Mouse (Mus musculus) hindbrain, postnatal 0 days (tissue): ENCODE measurements around the gene Gpc5. TPM values are rescaled to one million over a fixed set of nuclear protein-coding genes. Genes with fewer than 3 reads are reported as not detected.

Experiments used
- ATAC-seq: fragments of 200-750 bp; cut with Nextera tagmentation; 2 replicates; pipeline ENCODE4 v1.8.0; 2017; ENCODE audit warnings: mild to moderate bottlenecking, moderate TSS enrichment, moderate library complexity
- DNase-seq: peaks from one replicate; pipeline ENCODE4 v3.0.0-alpha.2; 2015; ENCODE audit warnings: low spot score
- H3K27ac ChIP-seq: fragments of 300-500 bp; sonication (generic); 2 replicates; pipeline ENCODE4 v1.5.1; 2014; ENCODE audit warnings: mild to moderate bottlenecking
- H3K27me3 ChIP-seq: fragments of 300-500 bp; sonication (generic); 2 replicates; pipeline ENCODE4 v1.6.1; 2014; ENCODE audit warnings: low read length, mixed read lengths; ENCODE audit not compliant: insufficient read depth
- H3K36me3 ChIP-seq: fragments of 300-500 bp; sonication (generic); 2 replicates; pipeline ENCODE4 v1.6.1; 2014; ENCODE audit warnings: low read length, mixed read lengths; ENCODE audit not compliant: insufficient read depth
- H3K4me1 ChIP-seq: fragments of 300-500 bp; sonication (generic); 2 replicates; pipeline ENCODE4 v1.6.1; 2014; ENCODE audit warnings: antibody characterized with exemption, low read length, mixed read lengths; ENCODE audit not compliant: insufficient read depth
- H3K4me2 ChIP-seq: fragments of 300-500 bp; sonication (generic); 2 replicates; pipeline ENCODE4 v1.6.1; 2014; ENCODE audit warnings: low read depth, mild to moderate bottlenecking, low read length, moderate library complexity, mixed read lengths
- H3K4me3 ChIP-seq: fragments of 300-500 bp; sonication (generic); 2 replicates; pipeline ENCODE4 v1.5.1; 2014; ENCODE audit warnings: low read length
- H3K9ac ChIP-seq: fragments of 300-500 bp; sonication (generic); replicated peaks from 2 replicates; pipeline ENCODE4 v1.6.1; 2014; ENCODE audit warnings: mild to moderate bottlenecking, low read length, moderate library complexity, mixed read lengths
- H3K9me3 ChIP-seq: fragments of 300-500 bp; sonication (generic); 2 replicates; pipeline ENCODE4 v1.6.1; 2016; ENCODE audit warnings: low read length, mixed read lengths
- CTCF ChIP-seq: IDR thresholded peaks from 2 replicates; pipeline ENCODE4 v1.5.1; 2016; ENCODE audit warnings: antibody characterized with exemption, control low read depth, low read depth
- WGBS: fragments of 180-500 bp; shearing (Covaris S2); extraction: QIAGEN DNeasy Blood & Tissue Kit; methylation state at CpG from one replicate; pipeline ENCODE4 v1.1.7; 2014; 5-methylcytosine and 5-hydroxymethylcytosine counted together
- polyA plus RNA-seq: library from polyadenylated mRNA; unstranded; fragments of >200 nt; fragmentation: Nextera tagmentation; extraction: Ambion mirVana; gene quantifications from 2 replicates; pipeline ENCODE4 v1.2.1, GENCODE M21; 2015
- total RNA-seq: library from RNA; depleted of rRNA; stranded (reverse); fragments of >200 nt; gene quantifications from 2 replicates; pipeline ENCODE4 v1.2.3, GENCODE M21; 2014

Gene Gpc5
- total and polyA plus RNA-seq, 2 experiments from 2014 or later = 17.4 to 25.6 TPM

- 90% methylated on average over 2 of the region's 2 CpGs for WGBS
- Histone ChIP-seq H3K36me3 (no peaks in the 10 kb centered on the region), H3K9me3 (no peaks in the 10 kb centered on the region), H3K27ac (no peak overlapping the region), H3K4me1 (no peaks in the 10 kb centered on the region), H3K27me3 (no peaks in the 10 kb centered on the region), H3K9ac (no peak overlapping the region), H3K4me3 (no peak overlapping the region), H3K4me2 (no peak overlapping the region)
- no peak for ATAC-seq
- no peak for DNase-seq
- TF ChIP-seq CTCF = no peak
Observed at GRCm38 (mm10) chr14:116308541-116308940, 1216.5 kb downstream of the Gpc5 start.

GRCm38 (mm10) chr14:116317491-116317890, 1225.5 kb downstream of the Gpc5 start:
- Histone ChIP-seq H3K9me3 (no peaks in the 10 kb centered on the region), H3K4me1 (no peaks in the 10 kb centered on the region), H3K4me3 (no peak overlapping the region), H3K27me3 (no peaks in the 10 kb centered on the region), H3K9ac (no peak overlapping the region), H3K36me3 (no peaks in the 10 kb centered on the region), H3K27ac (no peak overlapping the region), H3K4me2 (no peak overlapping the region)
- ATAC-seq = no peak
- TF ChIP-seq CTCF = no peak
- no peak for DNase-seq

GRCm38 (mm10) chr14:116336182-116336581, 1244.2 kb downstream of the Gpc5 start:
- no peaks in the 10 kb centered on the region for H3K9me3 ChIP-seq
- H3K4me2 ChIP-seq = no peak overlapping the region
- ATAC-seq (no peak), DNase-seq (no peak)
- H3K27ac ChIP-seq = no peak overlapping the region
- TF ChIP-seq CTCF = no peak
- WGBS = 78% methylated on average over 4 of the region's 4 CpGs
- no peak overlapping the region for H3K9ac ChIP-seq
- H3K4me3 ChIP-seq = no peak overlapping the region
- H3K27me3 ChIP-seq = no peaks in the 10 kb centered on the region
- no peaks in the 10 kb centered on the region for H3K36me3 ChIP-seq
- no peaks in the 10 kb centered on the region for H3K4me1 ChIP-seq

GRCm38 (mm10) chr14:116338395-116338794, 1246.4 kb downstream of the Gpc5 start:
- WGBS = 85% methylated on average over 3 of the region's 3 CpGs
- Histone ChIP-seq H3K36me3 (no peaks in the 10 kb centered on the region), H3K4me2 (no peak overlapping the region), H3K27ac (no peak overlapping the region), H3K4me3 (no peak overlapping the region), H3K27me3 (no peaks in the 10 kb centered on the region), H3K4me1 (no peaks in the 10 kb centered on the region), H3K9ac (no peak overlapping the region), H3K9me3 (no peaks in the 10 kb centered on the region)
- no peak for TF ChIP-seq CTCF
- DNase-seq (no peak), ATAC-seq (no peak)

GRCm38 (mm10) chr14:116348560-116348959, 1256.5 kb downstream of the Gpc5 start:
- Histone ChIP-seq H3K4me1 (no peaks in the 10 kb centered on the region), H3K9ac (no peak overlapping the region), H3K27me3 (no peaks in the 10 kb centered on the region), H3K4me2 (no peak overlapping the region), H3K4me3 (no peak overlapping the region), H3K9me3 (no peaks in the 10 kb centered on the region), H3K27ac (no peak overlapping the region), H3K36me3 (no peaks in the 10 kb centered on the region)
- 74% methylated on average over 3 of the region's 3 CpGs for WGBS
- DNase-seq = no peak
- no peak for TF ChIP-seq CTCF
- no peak for ATAC-seq

GRCm38 (mm10) chr14:116384602-116385001, 1292.6 kb downstream of the Gpc5 start:
- no peak overlapping the region for H3K4me2 ChIP-seq
- DNase-seq (no peak), ATAC-seq (no peak)
- no peak for TF ChIP-seq CTCF
- no peaks in the 10 kb centered on the region for H3K9me3 ChIP-seq
- no peak overlapping the region for H3K4me3 ChIP-seq
- WGBS = 56% methylated on average over 2 of the region's 2 CpGs
- H3K27ac ChIP-seq = no peak overlapping the region
- H3K4me1 ChIP-seq = no peaks in the 10 kb centered on the region
- no peaks in the 10 kb centered on the region for H3K36me3 ChIP-seq
- no peaks in the 10 kb centered on the region for H3K27me3 ChIP-seq
- H3K9ac ChIP-seq = no peak overlapping the region

- Histone ChIP-seq H3K9ac (no peak overlapping the region), H3K27ac (no peak overlapping the region), H3K36me3 (no peaks in the 10 kb centered on the region), H3K4me3 (no peak overlapping the region), H3K27me3 (no peaks in the 10 kb centered on the region), H3K4me2 (no peak overlapping the region), H3K9me3 (no peaks in the 10 kb centered on the region), H3K4me1 (no peaks in the 10 kb centered on the region)
- TF ChIP-seq CTCF = no peak
- DNase-seq = no peak
- no peak for ATAC-seq
- WGBS = 88% methylated on average over 3 of the region's 3 CpGs
Observed at GRCm38 (mm10) chr14:116415511-116415910, 1323.5 kb downstream of the Gpc5 start.

GRCm38 (mm10) chr14:116448219-116448618, 1356.2 kb downstream of the Gpc5 start:
- H3K4me3 ChIP-seq = no peak overlapping the region
- no peak overlapping the region for H3K4me2 ChIP-seq
- ATAC-seq = no peak
- H3K9ac ChIP-seq = no peak overlapping the region
- TF ChIP-seq CTCF = no peak
- whole genome bisulfite sequencing = 78% methylated on average over 4 of the region's 4 CpGs
- no peak overlapping the region for H3K27ac ChIP-seq
- no peaks in the 10 kb centered on the region for H3K4me1 ChIP-seq
- H3K36me3 ChIP-seq = no peaks in the 10 kb centered on the region
- no peaks in the 10 kb centered on the region for H3K9me3 ChIP-seq
- H3K27me3 ChIP-seq = no peaks in the 10 kb centered on the region
- no peak for DNase-seq
